Mouse (Mus musculus): ENCODE data around the gene Nox1. TPM values are rescaled to one million over a fixed set of nuclear protein-coding genes. Genes with fewer than 3 reads are reported as not detected.

Gene Nox1
- polyA plus RNA-seq, 1 experiment = not detected

GRCm38 (mm10) chrX:134160442-134160841 is 61.3 kb downstream of the Nox1 start:
- no peak for TF ChIP-seq GATA1 (IDR thresholded peaks at IDR 0.05; ENCODE audit: low read length)

- TF ChIP-seq GATA1 (IDR thresholded peaks at IDR 0.05; ENCODE audit: low read length) = no peak
These were observed 63.6 kb downstream of the Nox1 start for GRCm38 (mm10) chrX:134158151-134158550.

GRCm38 (mm10) chrX:134141986-134142385 is 79.8 kb downstream of the Nox1 start:
- TF ChIP-seq GATA1 (IDR thresholded peaks at IDR 0.05; ENCODE audit: low read length) = peak; percentile 64

GRCm38 (mm10) chrX:134141551-134141950 is 80.2 kb downstream of the Nox1 start:
- TF ChIP-seq GATA1 (IDR thresholded peaks at IDR 0.05; ENCODE audit: low read length) = no peak

GRCm38 (mm10) chrX:134140024-134140423 is 81.7 kb downstream of the Nox1 start:
- no peak for TF ChIP-seq GATA1 (IDR thresholded peaks at IDR 0.05; ENCODE audit: low read length)

GRCm38 (mm10) chrX:134133821-134134220 is 87.9 kb downstream of the Nox1 start:
- TF ChIP-seq GATA1 (IDR thresholded peaks at IDR 0.05; ENCODE audit: low read length) = no peak

- no peak for TF ChIP-seq GATA1 (IDR thresholded peaks at IDR 0.05; ENCODE audit: low read length)
These were observed 89.5 kb downstream of the Nox1 start for GRCm38 (mm10) chrX:134132295-134132694.

GRCm38 (mm10) chrX:134128549-134128948 is 93.2 kb downstream of the Nox1 start:
- TF ChIP-seq GATA1 (IDR thresholded peaks at IDR 0.05; ENCODE audit: low read length) = no peak

GRCm38 (mm10) chrX:134116417-134116816 is 105.3 kb downstream of the Nox1 start:
- TF ChIP-seq GATA1 (IDR thresholded peaks at IDR 0.05; ENCODE audit: low read length) = no peak

- TF ChIP-seq GATA1 (IDR thresholded peaks at IDR 0.05; ENCODE audit: low read length) = no peak
These were observed 110.0 kb downstream of the Nox1 start for GRCm38 (mm10) chrX:134111767-134112166.

- no peak for TF ChIP-seq GATA1 (IDR thresholded peaks at IDR 0.05; ENCODE audit: low read length)
These were observed 119.1 kb downstream of the Nox1 start for GRCm38 (mm10) chrX:134102641-134103040.

- no peak for TF ChIP-seq GATA1 (IDR thresholded peaks at IDR 0.05; ENCODE audit: low read length)
These were observed 136.3 kb downstream of the Nox1 start for GRCm38 (mm10) chrX:134085453-134085852.

GRCm38 (mm10) chrX:134059764-134060163 is 162.0 kb downstream of the Nox1 start:
- no peak for TF ChIP-seq GATA1 (IDR thresholded peaks at IDR 0.05; ENCODE audit: low read length)

- no peak for TF ChIP-seq GATA1 (IDR thresholded peaks at IDR 0.05; ENCODE audit: low read length)
These were observed 162.6 kb downstream of the Nox1 start, which contains the start of gene Cstf2 for GRCm38 (mm10) chrX:134058987-134059712. Cstf2 (plus strand) TSS chrX:134059187.

- no peak for TF ChIP-seq GATA1 (IDR thresholded peaks at IDR 0.05; ENCODE audit: low read length)
These were observed 163.5 kb downstream of the Nox1 start for GRCm38 (mm10) chrX:134058040-134058875.

GRCm38 (mm10) chrX:134056897-134057296 is 164.9 kb downstream of the Nox1 start:
- no peak for TF ChIP-seq GATA1 (IDR thresholded peaks at IDR 0.05; ENCODE audit: low read length)
